Mouse (Mus musculus): Measurements from ENCODE around the gene Gtf2ird2.

The Gtf2ird2 gene

GRCm38 (mm10) chr5:134182735-134183134, 1.1 kb upstream of the Gtf2ird2 start:
- ATAC-seq (ENCODE audit: low TSS enrichment) = no peak

- no peak for ATAC-seq (ENCODE audit: low TSS enrichment)
These were observed 657 bp upstream of the Gtf2ird2 start for GRCm38 (mm10) chr5:134183162-134183561.

DNA sequence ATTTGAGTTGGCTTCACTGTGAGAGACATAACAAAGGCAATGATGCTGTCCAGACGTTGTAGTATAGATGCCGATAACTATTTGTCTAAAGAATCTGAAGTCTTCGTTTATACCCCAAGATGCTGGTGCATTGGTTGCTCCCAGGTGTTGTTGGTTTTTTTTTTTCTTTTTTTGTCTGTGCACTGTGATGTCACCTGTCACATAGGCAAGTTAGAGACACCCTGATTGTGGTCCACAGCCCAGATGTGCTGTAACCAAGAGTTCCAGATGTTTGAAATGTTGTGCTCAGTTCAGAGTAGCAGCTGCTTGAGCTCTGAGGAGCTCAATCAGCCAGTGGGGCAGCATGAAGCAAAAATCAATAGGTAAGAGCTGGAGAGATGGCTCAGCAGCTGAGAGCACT, 2.2 kb downstream of the Gtf2ird2 start:
- no peak for ATAC-seq (ENCODE audit: low TSS enrichment)

DNA sequence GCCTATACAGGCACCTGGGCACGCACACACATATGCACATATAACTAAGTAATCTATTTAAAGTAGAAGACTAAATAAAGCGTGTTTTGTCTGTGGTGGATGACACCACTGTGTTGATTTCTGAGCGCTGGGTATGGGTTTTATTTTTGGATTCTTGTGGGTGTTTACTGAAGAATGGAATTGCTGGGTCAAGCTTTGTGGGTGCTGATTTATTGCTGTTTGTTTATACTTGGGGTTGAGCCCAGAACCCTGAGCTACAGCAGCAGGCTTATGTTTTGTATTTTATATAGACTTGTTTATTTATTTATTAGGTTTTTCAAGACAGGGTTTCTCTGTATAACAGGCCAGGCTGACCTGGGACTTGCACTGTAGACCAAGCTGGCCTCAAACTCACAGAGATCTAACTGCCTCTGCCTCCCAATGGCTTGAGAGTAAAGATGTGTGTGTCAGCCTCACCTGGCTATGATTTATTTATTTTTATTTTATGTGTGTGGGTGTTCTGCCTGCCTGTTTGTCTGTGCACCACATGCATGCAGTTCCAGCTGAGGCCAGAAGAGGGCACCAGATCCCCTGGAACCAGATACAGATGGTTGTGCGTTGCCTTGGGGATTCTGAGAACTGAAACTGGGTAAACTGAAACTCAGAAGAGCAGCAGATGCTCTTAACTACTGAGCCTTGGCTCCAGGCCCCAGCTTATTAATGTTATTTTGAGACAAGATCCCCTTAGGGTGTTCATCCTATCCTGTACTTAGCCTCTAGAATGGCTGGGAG, 3.3 kb downstream of the Gtf2ird2 start:
- no peak for ATAC-seq (ENCODE audit: low TSS enrichment)

- no peak for ATAC-seq (ENCODE audit: low TSS enrichment)
These were observed 4.8 kb downstream of the Gtf2ird2 start for GRCm38 (mm10) chr5:134188571-134188970.

GRCm38 (mm10) chr5:134193664-134194063, 9.8 kb downstream of the Gtf2ird2 start:
- ATAC-seq (ENCODE audit: low TSS enrichment) = no peak

DNA sequence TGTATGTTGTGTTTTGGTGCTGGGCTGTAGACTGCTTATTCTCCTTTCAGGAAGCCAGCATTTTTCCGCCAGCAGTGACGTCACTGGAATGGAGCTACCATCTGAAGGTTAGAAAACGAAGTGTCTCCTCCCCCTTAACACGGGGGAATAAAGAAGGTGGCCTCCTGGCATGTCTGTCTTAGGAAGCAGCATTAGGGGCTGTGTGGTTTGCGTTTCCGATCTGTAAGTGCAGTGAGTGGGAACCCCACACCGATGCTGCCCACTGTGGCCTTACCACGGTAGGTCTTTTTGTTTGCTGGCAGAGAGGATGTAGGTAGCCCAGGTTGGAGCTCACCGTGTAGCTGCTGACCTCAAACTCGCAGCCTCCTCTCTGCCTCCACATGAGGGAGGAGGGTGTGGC, 22.9 kb downstream of the Gtf2ird2 start:
- no peak for ATAC-seq (ENCODE audit: low TSS enrichment)

GRCm38 (mm10) chr5:134209931-134210554, 26.2 kb downstream of the Gtf2ird2 start:
- no peak for ATAC-seq (ENCODE audit: low TSS enrichment)

- no peak for ATAC-seq (ENCODE audit: low TSS enrichment)
These were observed 30.4 kb downstream of the Gtf2ird2 start for GRCm38 (mm10) chr5:134214021-134214806.

DNA sequence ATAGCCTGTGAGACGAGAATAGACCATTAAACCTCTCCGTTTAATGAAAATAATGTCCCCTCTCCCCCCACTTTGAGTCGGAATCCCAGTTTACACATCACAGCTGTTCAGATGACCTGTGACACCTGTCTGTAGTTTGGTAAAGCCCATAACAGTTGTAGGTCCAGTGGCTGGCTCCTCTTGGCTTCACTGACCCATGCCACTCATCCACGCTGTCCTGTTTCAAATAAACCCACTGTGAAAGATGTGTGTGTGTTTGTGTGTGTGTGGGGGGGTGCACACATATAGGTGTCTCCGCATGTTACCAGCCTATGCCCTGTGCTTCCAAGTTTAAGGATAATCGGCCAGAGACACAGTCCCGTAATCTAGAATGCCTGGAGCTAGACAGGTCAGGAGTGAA, 34.1 kb downstream of the Gtf2ird2 start:
- ATAC-seq (ENCODE audit: low TSS enrichment) = no peak

GRCm38 (mm10) chr5:134221278-134221677, 37.5 kb downstream of the Gtf2ird2 start:
- no peak for ATAC-seq (ENCODE audit: low TSS enrichment)

- no peak for ATAC-seq (ENCODE audit: low TSS enrichment)
These were observed 37.9 kb downstream of the Gtf2ird2 start for GRCm38 (mm10) chr5:134221708-134222150.

GRCm38 (mm10) chr5:134225110-134225901, 41.5 kb downstream of the Gtf2ird2 start:
- ATAC-seq (ENCODE audit: low TSS enrichment) = no peak

- ATAC-seq (ENCODE audit: low TSS enrichment) = no peak
These were observed 43.1 kb downstream of the Gtf2ird2 start for GRCm38 (mm10) chr5:134226946-134227345.

GRCm38 (mm10) chr5:134227574-134228248, 43.9 kb downstream of the Gtf2ird2 start:
- ATAC-seq (ENCODE audit: low TSS enrichment) = no peak

GRCm38 (mm10) chr5:134228249-134228638, 44.4 kb downstream of the Gtf2ird2 start:
- no peak for ATAC-seq (ENCODE audit: low TSS enrichment)

DNA sequence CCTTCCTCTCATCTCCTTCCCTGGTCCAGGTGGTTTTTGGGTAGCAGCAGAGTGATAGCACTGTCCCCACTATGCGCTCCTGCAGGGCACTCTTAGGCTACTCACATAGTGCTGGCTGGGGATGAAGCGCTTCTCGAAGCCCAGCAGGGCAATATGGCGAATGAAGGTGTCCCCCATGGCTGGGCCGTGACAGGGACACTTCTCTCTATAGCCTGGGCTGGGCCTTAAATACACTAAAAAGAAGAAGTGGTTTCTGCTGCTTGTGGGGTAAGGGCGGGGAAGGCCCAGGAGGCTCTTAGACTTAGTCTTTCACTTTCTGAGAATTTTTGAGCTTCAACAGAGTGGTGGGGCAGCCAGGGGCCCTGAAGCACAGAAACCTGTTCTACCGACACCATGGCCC, 45.6 kb downstream of the Gtf2ird2 start, which contains the start of gene Ncf1:
TSS of gene Ncf1 (minus strand) at position 235 of the 400 bp plus-strand sequence.
- no peak for ATAC-seq (ENCODE audit: low TSS enrichment)

DNA sequence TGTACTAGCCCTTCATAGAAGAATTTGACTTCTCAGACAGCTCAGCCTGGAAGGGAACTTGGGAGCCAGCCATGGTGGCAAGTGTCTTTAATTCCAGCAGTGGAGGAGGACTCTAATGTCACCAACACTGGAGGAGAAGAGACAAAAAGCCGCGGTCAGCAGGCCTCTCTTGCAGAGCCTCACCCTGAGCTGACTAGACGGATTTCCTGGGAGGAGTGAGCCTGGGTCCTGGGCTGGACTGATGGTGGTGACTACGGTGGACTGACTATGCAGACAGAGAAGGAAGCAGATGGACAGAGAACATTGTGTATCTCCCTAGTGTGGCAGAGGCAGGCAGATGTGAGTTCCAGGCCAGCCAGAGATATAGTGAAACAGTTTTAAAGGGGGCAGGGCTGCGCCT, 47.6 kb downstream of the Gtf2ird2 start:
- ATAC-seq (ENCODE audit: low TSS enrichment) = no peak

DNA sequence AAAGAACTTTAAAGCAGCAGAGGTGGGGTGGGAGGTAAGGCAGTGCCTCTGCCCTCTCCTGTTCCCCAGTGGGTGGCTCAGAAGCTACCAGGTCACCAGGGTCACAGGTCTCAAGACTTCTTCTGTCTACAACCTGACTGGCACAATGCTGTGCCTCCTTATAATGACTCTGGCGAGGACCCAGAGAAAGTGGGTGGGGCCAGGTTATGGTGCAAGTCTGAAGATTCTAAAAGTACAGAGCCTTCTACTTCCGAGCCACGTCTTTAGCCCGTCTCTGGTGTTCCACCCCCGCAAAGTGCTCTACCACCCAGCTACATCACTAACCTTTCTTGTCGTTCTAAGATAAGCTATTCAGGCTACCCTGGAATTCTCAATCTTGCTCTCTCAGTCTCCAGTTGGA, 48.3 kb downstream of the Gtf2ird2 start:
- ATAC-seq (ENCODE audit: low TSS enrichment) = no peak

GRCm38 (mm10) chr5:134232568-134232967, 48.7 kb downstream of the Gtf2ird2 start:
- no peak for ATAC-seq (ENCODE audit: low TSS enrichment)

DNA sequence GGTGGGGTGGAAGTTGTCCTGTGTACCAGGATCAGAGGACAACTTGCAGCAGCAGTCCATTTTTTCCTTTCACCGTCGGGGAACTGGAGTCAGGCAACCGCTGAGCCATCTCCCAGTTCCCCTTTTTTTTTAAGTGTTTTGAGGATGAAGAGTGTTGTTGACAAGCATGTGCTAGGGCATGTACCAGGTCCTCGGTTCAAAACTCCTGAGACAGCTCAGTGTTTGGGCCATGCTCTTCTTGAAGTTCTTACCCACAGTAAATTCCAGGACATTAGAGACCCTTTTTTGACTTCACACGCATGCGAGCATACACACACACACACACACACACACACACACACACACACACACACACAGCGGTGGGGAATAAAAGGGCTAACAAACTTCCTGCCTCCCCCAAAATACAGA, 49.4 kb downstream of the Gtf2ird2 start:
- no peak for ATAC-seq (ENCODE audit: low TSS enrichment)

All from frontal cortex, adult (tissue).